Comparison of ENCODE assay signal across 23 mouse cellular contexts in genomic region chr6:92648571-92648970, GRCm38 (mm10). TPM values are rescaled to one million over a fixed set of nuclear protein-coding genes. Genes with fewer than 3 reads are reported as not detected.
DNase-seq lines count a peak whose midpoint lies in the region; ATAC-seq and TF ChIP-seq lines count a peak whose summit lies in the region.
"Had no signal": no experiment of that assay in that cellular context is flagged by ENCODE, and none has a peak within 500 bp of the region (broad histone marks: within the 10 kb centered on the region; RNA-seq: fewer than 3 reads in every experiment).

No protein-coding gene starts in this region.

- no peaks in the 10 kb centered on the region for H3K27me3 ChIP-seq in hindbrain, embryonic 12.5 days
- H3K27me3 ChIP-seq in hindbrain, embryonic 14.5 days (ENCODE audit: control insufficient read depth, insufficient read depth, low read length): no peaks in the 10 kb centered on the region
- H3K27me3 ChIP-seq in midbrain, embryonic 14.5 days (ENCODE audit: control insufficient read depth, insufficient read depth, low read length): no peaks in the 10 kb centered on the region
- H3K27me3 ChIP-seq in midbrain, postnatal 0 days (ENCODE audit: insufficient read depth, low read length): no peaks in the 10 kb centered on the region
- H3K27me3 ChIP-seq in embryonic facial prominence, embryonic 14.5 days (replicated peaks; ENCODE audit: control insufficient read depth, insufficient read depth, low read length): no peaks in the 10 kb centered on the region
- H3K27me3 ChIP-seq: forebrain, embryonic 15.5 days; kidney, embryonic 15.5 days; limb, embryonic 15.5 days had no signal

- ATAC-seq in hindbrain, embryonic 12.5 days (ENCODE audit: low FRiP score): peak; percentile 67
- ATAC-seq in hindbrain, embryonic 14.5 days (ENCODE audit: low FRiP score): no peak; the same call in 1 of the 2 replicates
- ATAC-seq in midbrain, embryonic 14.5 days (ENCODE audit: low FRiP score, low TSS enrichment): no peak
- no peak for ATAC-seq in midbrain, postnatal 0 days (ENCODE audit: low FRiP score)
- no peak for ATAC-seq in embryonic facial prominence, embryonic 14.5 days (ENCODE audit: low read depth)
- ATAC-seq: forebrain, embryonic 15.5 days had no signal

- no peak overlapping the region for H3K9ac ChIP-seq in hindbrain, embryonic 12.5 days
- H3K9ac ChIP-seq in hindbrain, embryonic 14.5 days: no peak overlapping the region
- H3K9ac ChIP-seq in midbrain, embryonic 14.5 days (replicated peaks; ENCODE audit: low read length): no peak overlapping the region
- no peak overlapping the region for H3K9ac ChIP-seq in midbrain, postnatal 0 days (replicated peaks; ENCODE audit: low read length, poor library complexity, severe bottlenecking)
- H3K9ac ChIP-seq in embryonic facial prominence, embryonic 14.5 days (ENCODE audit: low read depth, low read length): no peak overlapping the region
- H3K9ac ChIP-seq: forebrain, embryonic 15.5 days; kidney, embryonic 15.5 days; limb, embryonic 15.5 days; liver, embryonic 14.5 days; lung, embryonic 14.5 days had no signal

- no peak for DNase-seq in hindbrain, embryonic 14.5 days (ENCODE audit: low spot score)
- peak; percentile 37 for DNase-seq in midbrain, embryonic 14.5 days
- no peak for DNase-seq in midbrain, postnatal 0 days (ENCODE audit: low spot score)
- peak; percentile 18 for DNase-seq in embryo, embryonic 10.5 days (ENCODE audit: low spot score)
- DNase-seq in embryonic facial prominence, embryonic 14.5 days (ENCODE audit: low spot score): peak; percentile 24
- no peak for DNase-seq in urinary bladder, postnatal 36 days (ENCODE audit: low spot score in 2 of 2)
- DNase-seq: adrenal gland, postnatal 10 days; cerebellum, adult 9-10 months; gastrocnemius, postnatal 14 days; heart, adult 2 months; kidney, adult 11 months; kidney, postnatal 36 days; layer of hippocampus, adult 9-11 months; left cerebral cortex, postnatal 4 days; lung, embryonic 14.5 days; thymus, adult 18-20 months had no signal

- no peak for TF ChIP-seq CTCF in midbrain, postnatal 0 days (IDR thresholded peaks at IDR 0.05)

- no peak overlapping the region for H3K4me3 ChIP-seq in hindbrain, embryonic 12.5 days
- no peak overlapping the region for H3K4me3 ChIP-seq in hindbrain, embryonic 14.5 days (replicated peaks; ENCODE audit: low read length)
- no peak overlapping the region for H3K4me3 ChIP-seq in midbrain, embryonic 14.5 days (replicated peaks; ENCODE audit: low read depth, low read length)
- H3K4me3 ChIP-seq in midbrain, postnatal 0 days (ENCODE audit: low read depth, low read length): no peak overlapping the region
- H3K4me3 ChIP-seq in embryonic facial prominence, embryonic 14.5 days (ENCODE audit: low read depth, low read length): no peak overlapping the region
- H3K4me3 ChIP-seq: forebrain, embryonic 15.5 days; heart, adult 2 months; kidney, embryonic 15.5 days; limb, embryonic 15.5 days had no signal

- no peaks in the 10 kb centered on the region for H3K36me3 ChIP-seq in hindbrain, embryonic 12.5 days
- H3K36me3 ChIP-seq in hindbrain, embryonic 14.5 days (replicated peaks; ENCODE audit: control insufficient read depth, insufficient read depth): no peaks in the 10 kb centered on the region
- H3K36me3 ChIP-seq in midbrain, embryonic 14.5 days (ENCODE audit: control insufficient read depth, insufficient read depth, low read length): no peaks in the 10 kb centered on the region
- H3K36me3 ChIP-seq in midbrain, postnatal 0 days (ENCODE audit: insufficient read depth, low read length): no peaks in the 10 kb centered on the region
- H3K36me3 ChIP-seq in embryonic facial prominence, embryonic 14.5 days (ENCODE audit: control insufficient read depth, insufficient read depth, low read length): no peaks in the 10 kb centered on the region
- H3K36me3 ChIP-seq: forebrain, embryonic 15.5 days; kidney, embryonic 15.5 days; limb, embryonic 15.5 days had no signal

- H3K27ac ChIP-seq in hindbrain, embryonic 12.5 days: peak overlapping the region; percentile 71
- H3K27ac ChIP-seq in hindbrain, embryonic 14.5 days: no peak overlapping the region
- no peak overlapping the region for H3K27ac ChIP-seq in midbrain, embryonic 14.5 days (replicated peaks; ENCODE audit: low read depth, low read length)
- no peak overlapping the region for H3K27ac ChIP-seq in midbrain, postnatal 0 days (ENCODE audit: low read depth, low read length)
- no peak overlapping the region for H3K27ac ChIP-seq in embryonic facial prominence, embryonic 14.5 days (replicated peaks; ENCODE audit: low read depth, low read length)
- H3K27ac ChIP-seq: forebrain, embryonic 15.5 days; heart, adult 2 months; kidney, embryonic 15.5 days; limb, embryonic 15.5 days; liver, embryonic 14.5 days had no signal

- 24% methylated on average over 2 of the region's 2 CpGs for WGBS in hindbrain, embryonic 12.5 days
- 8% methylated on average over 2 of the region's 2 CpGs for WGBS in hindbrain, embryonic 14.5 days
- 12% methylated on average over 2 of the region's 2 CpGs for WGBS in midbrain, embryonic 14.5 days
- 12% methylated on average over 2 of the region's 2 CpGs for WGBS in midbrain, postnatal 0 days
- WGBS in embryonic facial prominence, embryonic 14.5 days: 29% methylated on average over 2 of the region's 2 CpGs

- H3K4me1 ChIP-seq in hindbrain, embryonic 12.5 days: peaks cover 11% of the 10 kb centered on the region
- no peaks in the 10 kb centered on the region for H3K4me1 ChIP-seq in hindbrain, embryonic 14.5 days (replicated peaks; ENCODE audit: control insufficient read depth, insufficient read depth, low read length)
- no peaks in the 10 kb centered on the region for H3K4me1 ChIP-seq in midbrain, embryonic 14.5 days (ENCODE audit: control insufficient read depth, insufficient read depth, low read length)
- no peaks in the 10 kb centered on the region; the same call in 1 of the 2 replicates for H3K4me1 ChIP-seq in midbrain, postnatal 0 days (ENCODE audit: insufficient read depth, low read length)
- peaks cover 5% of the 10 kb centered on the region; the same call in 1 of the 2 replicates for H3K4me1 ChIP-seq in embryonic facial prominence, embryonic 14.5 days (ENCODE audit: control insufficient read depth, insufficient read depth, low read length)
- H3K4me1 ChIP-seq: forebrain, embryonic 15.5 days; kidney, embryonic 15.5 days; limb, embryonic 15.5 days had no signal

- no peak overlapping the region for H3K4me2 ChIP-seq in hindbrain, embryonic 12.5 days (replicated peaks)
- no peak overlapping the region for H3K4me2 ChIP-seq in hindbrain, embryonic 14.5 days (replicated peaks)
- no peak overlapping the region for H3K4me2 ChIP-seq in midbrain, embryonic 14.5 days (ENCODE audit: low read length)
- H3K4me2 ChIP-seq in midbrain, postnatal 0 days (ENCODE audit: low read depth, low read length, poor library complexity, severe bottlenecking): no peak overlapping the region
- no peak overlapping the region for H3K4me2 ChIP-seq in embryonic facial prominence, embryonic 14.5 days (ENCODE audit: low read depth, low read length)
- H3K4me2 ChIP-seq: forebrain, embryonic 15.5 days; kidney, embryonic 15.5 days; limb, embryonic 15.5 days; lung, embryonic 14.5 days had no signal

- no peaks in the 10 kb centered on the region for H3K9me3 ChIP-seq in hindbrain, embryonic 12.5 days (replicated peaks)
- no peaks in the 10 kb centered on the region for H3K9me3 ChIP-seq in hindbrain, embryonic 14.5 days (ENCODE audit: control insufficient read depth, low read length)
- H3K9me3 ChIP-seq in midbrain, embryonic 14.5 days (ENCODE audit: control insufficient read depth, low read length): no peaks in the 10 kb centered on the region
- H3K9me3 ChIP-seq in midbrain, postnatal 0 days (ENCODE audit: low read length): no peaks in the 10 kb centered on the region
- no peaks in the 10 kb centered on the region for H3K9me3 ChIP-seq in embryonic facial prominence, embryonic 14.5 days (ENCODE audit: control insufficient read depth, low read length)
- H3K9me3 ChIP-seq: forebrain, embryonic 15.5 days; kidney, embryonic 15.5 days; limb, embryonic 15.5 days had no signal

RNA-seq across cellular contexts. Expression of gene Prickle2, which starts 57.4 kb away (rescaled TPM):
- 13.9 and 16.6 TPM in 2 replicates for polyA plus RNA-seq in hindbrain, embryonic 12.5 days (2016; fragmentation: Nextera tagmentation; extraction: Ambion mirVana)
- polyA plus RNA-seq in hindbrain, embryonic 14.5 days (2014; fragmentation: Nextera tagmentation; extraction: Ambion mirVana): 18.6 and 20.2 TPM in 2 replicates
- 14.9 and 18.0 TPM in 2 replicates for polyA plus RNA-seq in midbrain, embryonic 14.5 days (2014; fragmentation: Nextera tagmentation; extraction: Ambion mirVana)
- 27.4 and 29.1 TPM in 2 replicates for total RNA-seq in midbrain, postnatal 0 days (2014; rRNA removed)
- 9.7 and 10.9 TPM in 2 replicates for polyA plus RNA-seq in midbrain, postnatal 0 days (2015; fragmentation: Nextera tagmentation; extraction: Ambion mirVana)
- polyA plus RNA-seq in embryonic facial prominence, embryonic 14.5 days (2014; fragmentation: Nextera tagmentation; extraction: Ambion mirVana): 6.9 and 7.0 TPM in 2 replicates
- total RNA-seq: megakaryocyte, adult 5-6 weeks; MEL had no signal

Comparison
In these comparisons a context has a peak if more than half of its experiments do, and no peak if none do; other contexts are left out.
1. DNase-seq: peak in midbrain, embryonic 14.5 days (single experiment), embryo, embryonic 10.5 days (single experiment) and embryonic facial prominence, embryonic 14.5 days (single experiment); none in hindbrain, embryonic 14.5 days (single experiment), midbrain, postnatal 0 days (single experiment) and urinary bladder, postnatal 36 days (0 of 2).